Mouse (Mus musculus): ENCODE measurements at regions not wholly inside any gene's neighbourhood (a gene's known extent, or its start where the extent isn't known, plus 50 kb on each side); places are given as distances from the start of the nearest gene placed in this dataset.

DNA sequence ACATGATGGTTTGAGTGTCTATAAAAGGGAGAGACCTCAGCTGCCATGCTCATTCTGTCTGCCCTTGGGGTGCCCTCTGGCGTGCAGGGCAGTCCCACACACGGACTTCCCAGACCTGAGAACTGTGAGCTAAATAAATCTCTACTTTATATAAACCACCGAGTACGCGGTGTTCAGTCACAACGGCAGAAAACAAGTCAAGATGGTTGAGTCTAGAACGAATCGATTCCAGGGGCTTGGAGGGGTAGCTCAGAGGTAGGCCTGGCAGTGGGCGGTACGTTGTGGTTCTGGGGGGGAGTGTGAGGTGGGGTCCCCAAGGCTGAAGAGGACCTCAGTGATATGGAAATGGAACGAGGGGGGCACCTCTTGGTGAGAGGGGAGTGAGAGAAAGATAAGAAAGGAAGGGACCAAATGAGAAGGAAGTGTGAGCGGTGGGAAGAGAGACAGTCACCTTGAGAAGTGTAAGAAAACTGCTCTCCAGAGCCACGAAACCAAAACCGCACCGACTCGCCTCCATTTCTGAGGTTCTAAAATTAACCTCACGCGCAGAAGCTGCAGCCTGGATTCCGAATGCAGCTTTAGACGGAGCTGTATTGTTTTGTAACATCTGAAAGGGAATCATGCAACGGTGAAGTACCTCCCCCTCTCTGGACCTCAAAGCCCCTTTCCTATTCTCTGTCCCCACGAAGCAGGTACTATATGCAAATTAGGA lies 117.0 kb downstream of the Mis18a start:
- Histone ChIP-seq H3K4me3 (no peak overlapping the region), H3K4me1 (no peaks in the 10 kb centered on the region), H3K27me3 (no peaks in the 10 kb centered on the region), H3K36me3 (no peaks in the 10 kb centered on the region), H3K27ac (no peak overlapping the region), H3K4me2 (replicated peaks) (no peak overlapping the region), H3K9ac (no peak overlapping the region), H3K9me3 (no peaks in the 10 kb centered on the region)
- 92% methylated on average over 22 of the region's 22 CpGs for WGBS
- no peak for ATAC-seq (ENCODE audit: insufficient number of reproducible peaks, insufficient read depth, low FRiP score, low TSS enrichment)

DNA sequence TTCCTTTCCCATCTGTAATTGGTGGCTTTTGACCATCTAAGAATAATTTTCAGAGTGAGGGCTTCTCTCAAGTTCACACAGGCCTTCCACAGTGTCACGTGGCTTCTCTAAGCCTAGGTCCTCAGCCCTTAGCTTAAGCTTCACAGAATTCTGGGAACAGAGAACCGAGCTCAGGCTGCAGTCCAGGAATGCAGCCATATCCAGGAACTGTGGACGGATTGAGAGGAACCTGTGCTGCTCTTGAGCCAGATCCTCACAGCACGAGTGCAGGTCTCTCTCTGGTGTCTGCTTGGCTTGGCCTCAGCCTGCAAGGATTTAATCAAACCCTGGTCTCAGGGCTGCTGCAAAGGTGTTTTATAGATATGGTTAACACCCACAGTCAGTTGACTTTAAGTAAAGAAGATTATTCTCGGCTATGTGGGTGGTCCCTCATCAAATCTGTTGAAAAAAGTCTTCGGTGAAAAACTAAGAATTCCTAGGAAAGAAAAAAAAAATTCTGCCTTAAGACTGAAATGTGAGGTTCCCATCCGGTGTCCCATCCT lies 127.8 kb downstream of the Mis18a start:
- H3K27ac ChIP-seq: no peak overlapping the region
- H3K4me2 ChIP-seq (replicated peaks): no peak overlapping the region
- H3K9ac ChIP-seq: no peak overlapping the region
- peaks cover 11% of the 10 kb centered on the region for H3K9me3 ChIP-seq
- H3K27me3 ChIP-seq: no peaks in the 10 kb centered on the region
- ATAC-seq (ENCODE audit: insufficient number of reproducible peaks, insufficient read depth, low FRiP score, low TSS enrichment): no peak
- H3K4me1 ChIP-seq: no peaks in the 10 kb centered on the region
- no peak overlapping the region for H3K4me3 ChIP-seq
- 81% methylated on average over 7 of the region's 7 CpGs for WGBS
- H3K36me3 ChIP-seq: no peaks in the 10 kb centered on the region

DNA sequence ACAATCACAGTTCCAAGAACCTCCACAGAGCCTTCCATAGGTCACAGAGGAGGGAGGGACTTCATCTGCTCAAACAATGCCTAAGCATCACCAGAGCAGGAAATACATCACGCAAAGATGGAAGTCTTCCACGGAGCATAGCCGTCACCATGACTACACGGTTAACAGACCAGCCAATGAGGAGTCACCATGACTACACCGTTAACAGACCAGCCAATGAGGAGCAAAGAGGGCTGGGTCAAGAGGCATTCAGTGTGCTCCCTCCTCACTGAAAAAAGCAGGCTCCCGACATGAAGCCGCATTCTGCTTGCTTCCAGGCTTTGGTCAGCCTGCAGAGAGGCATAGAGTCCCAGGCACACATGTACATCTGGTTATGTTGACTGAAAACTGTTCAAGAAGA lies 128.5 kb downstream of the Mis18a start:
- H3K9me3 ChIP-seq: peaks cover 11% of the 10 kb centered on the region
- H3K27me3 ChIP-seq: no peaks in the 10 kb centered on the region
- 86% methylated on average over 7 of the region's 7 CpGs for WGBS
- no peak overlapping the region for H3K9ac ChIP-seq
- no peak for ATAC-seq (ENCODE audit: insufficient number of reproducible peaks, insufficient read depth, low FRiP score, low TSS enrichment)
- H3K36me3 ChIP-seq: no peaks in the 10 kb centered on the region
- H3K27ac ChIP-seq: no peak overlapping the region
- H3K4me2 ChIP-seq (replicated peaks): no peak overlapping the region
- H3K4me1 ChIP-seq: no peaks in the 10 kb centered on the region
- no peak overlapping the region for H3K4me3 ChIP-seq

DNA sequence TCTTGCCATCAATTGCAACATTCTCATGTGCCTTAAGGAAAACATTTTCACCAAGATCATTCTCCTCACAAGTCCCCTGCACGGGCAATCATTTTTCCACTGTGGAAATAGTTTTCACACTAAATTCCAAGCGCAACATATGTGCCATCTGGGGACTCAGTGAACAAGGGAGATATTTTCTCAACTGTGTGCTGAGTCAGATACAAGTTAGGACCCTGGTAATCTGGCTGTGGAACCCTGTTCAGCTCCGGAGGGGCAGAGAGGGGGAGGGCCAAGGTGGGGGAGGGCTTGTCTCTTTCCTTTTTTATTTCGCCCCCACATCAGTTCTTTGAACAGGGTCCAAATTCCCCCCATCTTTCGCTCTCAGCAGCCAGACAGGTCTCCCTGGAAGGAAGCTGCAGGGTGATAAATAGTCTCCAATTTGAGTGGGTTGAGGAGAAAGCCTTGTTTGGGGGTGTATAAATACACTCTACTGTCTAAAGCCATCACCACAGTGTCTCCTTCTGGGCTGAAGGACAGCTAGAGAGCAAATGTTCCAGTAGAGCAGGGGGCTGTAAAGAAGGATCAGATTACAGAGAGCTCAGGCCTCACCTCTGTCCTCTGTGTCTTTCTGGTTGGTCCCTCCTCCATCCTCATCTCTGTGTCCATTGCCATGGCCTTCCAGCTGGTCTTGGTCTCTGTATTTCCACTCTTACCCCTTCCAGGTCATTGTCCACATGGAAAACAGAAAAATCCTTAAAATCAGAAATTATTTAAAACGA lies 134.3 kb downstream of the Mis18a start:
- no peak overlapping the region for H3K4me2 ChIP-seq (replicated peaks)
- no peak overlapping the region for H3K9ac ChIP-seq
- no peak overlapping the region for H3K27ac ChIP-seq
- no peaks in the 10 kb centered on the region for H3K27me3 ChIP-seq
- 77% methylated on average over 6 of the region's 6 CpGs for WGBS
- no peaks in the 10 kb centered on the region for H3K4me1 ChIP-seq
- ATAC-seq (ENCODE audit: insufficient number of reproducible peaks, insufficient read depth, low FRiP score, low TSS enrichment): no peak
- no peak overlapping the region for H3K4me3 ChIP-seq
- peaks cover 8% of the 10 kb centered on the region; the same call in 1 of the 2 replicates for H3K9me3 ChIP-seq
- H3K36me3 ChIP-seq: no peaks in the 10 kb centered on the region

DNA sequence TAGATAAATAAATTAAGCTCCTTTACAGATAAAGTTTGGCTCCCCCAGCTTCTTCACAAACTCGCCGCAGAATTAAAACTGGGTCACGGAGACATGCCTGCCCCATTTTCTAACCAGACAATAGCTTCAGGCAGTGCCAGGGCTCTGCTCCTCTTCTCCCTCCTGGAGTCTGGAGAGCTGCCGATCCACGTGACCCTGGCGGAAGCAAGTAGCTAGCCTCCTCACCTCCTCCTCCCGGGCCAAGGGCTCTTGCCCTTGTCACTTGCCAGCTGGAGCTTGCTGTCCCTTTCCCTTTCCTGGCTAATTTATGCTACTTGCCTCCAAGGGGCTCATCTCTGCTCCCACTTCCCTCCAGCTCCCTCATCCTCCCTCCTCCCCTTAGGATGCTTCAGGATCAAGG lies 142.0 kb downstream of the Mis18a start:
- ATAC-seq (ENCODE audit: insufficient number of reproducible peaks, insufficient read depth, low FRiP score, low TSS enrichment): no peak
- Histone ChIP-seq H3K27ac (no peak overlapping the region), H3K4me2 (replicated peaks) (no peak overlapping the region), H3K9ac (no peak overlapping the region), H3K4me1 (no peaks in the 10 kb centered on the region), H3K9me3 (peaks cover 7% of the 10 kb centered on the region; the same call in 1 of the 2 replicates), H3K4me3 (no peak overlapping the region), H3K36me3 (no peaks in the 10 kb centered on the region), H3K27me3 (no peaks in the 10 kb centered on the region)
- WGBS: 84% methylated on average over 7 of the region's 7 CpGs

DNA sequence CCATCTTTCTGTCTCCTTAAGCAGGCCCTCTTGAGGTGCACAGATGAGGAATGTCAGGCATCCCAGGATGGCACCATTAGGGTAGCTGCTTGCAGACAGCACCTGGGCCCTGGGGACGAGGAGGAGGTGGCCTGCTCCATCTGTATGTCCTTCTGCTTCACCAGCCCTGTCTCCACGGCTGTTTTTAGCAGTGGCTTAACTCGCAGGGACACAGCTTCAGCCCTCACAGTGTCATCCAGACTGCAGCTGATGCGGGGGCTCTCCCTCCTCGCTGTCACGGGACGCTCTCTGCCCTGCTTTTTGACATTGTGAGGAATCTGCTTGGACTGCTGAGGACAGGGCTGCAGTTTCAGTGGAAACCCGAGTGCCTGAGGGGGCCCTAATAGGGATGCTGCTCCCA lies 146.8 kb downstream of the Mis18a start:
- Histone ChIP-seq H3K4me3 (no peak overlapping the region), H3K9ac (no peak overlapping the region), H3K27ac (no peak overlapping the region), H3K4me2 (replicated peaks) (no peak overlapping the region), H3K4me1 (no peaks in the 10 kb centered on the region), H3K9me3 (no peaks in the 10 kb centered on the region), H3K27me3 (no peaks in the 10 kb centered on the region), H3K36me3 (no peaks in the 10 kb centered on the region)
- no peak for ATAC-seq (ENCODE audit: insufficient number of reproducible peaks, insufficient read depth, low FRiP score, low TSS enrichment)
- WGBS: 61% methylated on average over 8 of the region's 8 CpGs

DNA sequence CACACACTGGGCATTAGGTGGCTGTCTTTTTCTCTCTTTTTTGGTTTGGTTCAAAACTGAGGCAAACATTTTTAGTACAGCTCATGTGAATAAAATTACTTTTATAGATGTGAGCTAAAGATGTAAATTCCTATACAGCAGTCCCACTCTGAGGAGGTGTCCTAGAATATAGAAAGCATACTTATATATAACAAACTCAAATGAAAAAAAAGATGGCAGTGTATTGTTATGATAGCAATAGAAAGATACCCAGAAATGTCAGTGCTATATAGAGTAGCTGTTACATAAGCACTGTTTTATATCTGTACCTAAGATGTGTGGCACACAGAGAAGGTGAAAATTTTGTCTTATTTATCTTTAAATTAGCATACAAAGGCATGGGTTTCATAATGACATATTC lies 156.1 kb downstream of the Mis18a start:
- no peak overlapping the region for H3K4me3 ChIP-seq
- no peak for ATAC-seq (ENCODE audit: insufficient number of reproducible peaks, insufficient read depth, low FRiP score, low TSS enrichment)
- no peak overlapping the region for H3K4me2 ChIP-seq (replicated peaks)
- H3K27ac ChIP-seq: no peak overlapping the region
- H3K9ac ChIP-seq: no peak overlapping the region
- H3K9me3 ChIP-seq: no peaks in the 10 kb centered on the region
- H3K27me3 ChIP-seq: no peaks in the 10 kb centered on the region
- no peaks in the 10 kb centered on the region for H3K36me3 ChIP-seq
- H3K4me1 ChIP-seq: no peaks in the 10 kb centered on the region

DNA sequence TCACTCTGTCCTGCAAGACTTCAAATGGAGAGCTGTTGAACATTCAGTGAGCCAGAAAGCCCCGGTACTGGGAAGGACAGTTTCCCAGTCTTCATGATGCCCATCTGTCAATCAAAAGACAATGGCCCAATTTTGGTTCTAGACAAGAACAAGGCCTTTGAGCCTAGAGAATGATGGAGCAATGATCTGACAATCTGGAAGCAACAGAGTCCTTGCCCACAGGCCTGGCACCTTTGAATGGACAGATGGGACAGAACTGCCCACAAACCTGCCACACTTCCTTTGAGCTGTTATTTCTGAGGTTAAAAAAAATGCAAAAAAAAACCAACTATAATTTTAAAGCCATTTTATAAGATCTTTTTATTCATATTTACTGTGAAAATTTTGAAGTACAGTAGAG lies 157.4 kb downstream of the Mis18a start:
- Histone ChIP-seq H3K9me3 (no peaks in the 10 kb centered on the region), H3K4me3 (no peak overlapping the region), H3K4me1 (no peaks in the 10 kb centered on the region), H3K27me3 (no peaks in the 10 kb centered on the region), H3K27ac (no peak overlapping the region), H3K9ac (no peak overlapping the region), H3K36me3 (no peaks in the 10 kb centered on the region), H3K4me2 (replicated peaks) (no peak overlapping the region)
- WGBS: 72% methylated on average over 1 of the region's 1 CpGs
- ATAC-seq (ENCODE audit: insufficient number of reproducible peaks, insufficient read depth, low FRiP score, low TSS enrichment): no peak

DNA sequence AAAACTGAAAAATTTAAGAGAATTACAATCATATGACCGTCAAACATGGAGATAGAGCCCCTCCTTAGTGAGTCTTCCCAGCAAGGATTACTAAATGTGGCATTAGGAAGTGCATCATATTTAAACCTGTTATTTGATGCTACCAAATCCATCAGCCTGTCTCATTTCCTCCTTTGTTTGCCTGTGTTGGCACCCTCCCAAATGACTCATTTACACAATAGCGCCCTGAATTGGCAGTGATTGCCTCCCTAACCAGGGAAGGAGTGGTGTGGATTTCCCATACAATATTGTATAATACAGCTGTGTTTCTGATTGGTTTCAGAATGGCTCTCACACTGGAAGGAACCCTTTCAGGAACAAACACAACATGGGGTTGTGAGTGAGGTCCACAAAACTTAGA lies 162.0 kb downstream of the Mis18a start:
- no peaks in the 10 kb centered on the region for H3K4me1 ChIP-seq
- no peaks in the 10 kb centered on the region for H3K9me3 ChIP-seq
- no peak overlapping the region for H3K9ac ChIP-seq
- no peaks in the 10 kb centered on the region for H3K27me3 ChIP-seq
- H3K27ac ChIP-seq: no peak overlapping the region
- WGBS: 81% methylated on average over 2 of the region's 2 CpGs
- no peaks in the 10 kb centered on the region for H3K36me3 ChIP-seq
- no peak overlapping the region for H3K4me2 ChIP-seq (replicated peaks)
- ATAC-seq (ENCODE audit: insufficient number of reproducible peaks, insufficient read depth, low FRiP score, low TSS enrichment): no peak
- H3K4me3 ChIP-seq: no peak overlapping the region

DNA sequence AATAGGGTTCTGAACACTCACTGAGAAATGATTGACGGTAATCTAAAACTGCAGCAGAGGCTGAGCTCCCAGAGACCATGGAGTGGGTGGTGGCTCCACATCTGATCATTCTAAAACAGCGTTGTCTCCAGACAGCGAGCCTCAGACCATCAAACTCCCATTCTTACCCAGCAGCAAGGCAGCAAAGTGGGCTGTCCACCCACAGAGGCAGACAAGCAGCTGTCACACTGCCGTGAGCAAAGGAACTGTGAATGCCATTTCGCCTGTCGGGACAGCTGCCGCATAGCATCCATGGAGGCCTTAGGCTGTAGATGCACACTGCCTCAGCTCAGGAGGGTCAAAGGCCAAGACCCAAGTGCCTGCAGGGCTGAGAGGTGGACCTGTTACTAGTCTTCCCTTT lies 167.3 kb downstream of the Hunk start:
- Histone ChIP-seq H3K9me3 (peaks cover 5% of the 10 kb centered on the region; the same call in 1 of the 2 replicates), H3K4me2 (replicated peaks) (no peak overlapping the region), H3K4me1 (0 out of 2 replicates have a peak, but pooled peaks cover 1% of the 10 kb centered on the region), H3K9ac (no peak overlapping the region), H3K4me3 (no peak overlapping the region), H3K36me3 (no peaks in the 10 kb centered on the region), H3K27me3 (no peaks in the 10 kb centered on the region), H3K27ac (no peak overlapping the region)
- no peak for ATAC-seq (ENCODE audit: insufficient number of reproducible peaks, insufficient read depth, low FRiP score, low TSS enrichment)
- 79% methylated on average over 7 of the region's 7 CpGs for WGBS

DNA sequence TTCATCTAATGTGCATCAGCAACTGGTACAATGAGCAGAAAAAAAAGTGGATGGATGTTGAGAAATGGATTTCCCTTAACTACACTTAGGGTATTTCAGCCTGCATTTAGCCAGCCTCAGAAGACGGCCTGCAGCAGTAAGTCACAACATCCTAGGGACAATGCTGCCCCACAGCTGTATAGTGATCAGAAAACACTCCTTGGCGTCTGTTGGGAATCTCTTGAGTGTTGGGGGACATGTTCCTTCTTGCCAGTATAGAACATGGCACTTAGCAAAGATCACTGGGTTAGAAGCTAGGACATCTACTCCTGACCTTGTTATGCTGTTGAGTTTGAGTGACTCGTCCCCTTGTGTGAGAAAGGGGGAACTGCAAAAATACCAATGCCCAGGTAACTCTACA lies 165.2 kb downstream of the Hunk start:
- Histone ChIP-seq H3K4me3 (no peak overlapping the region), H3K27ac (no peak overlapping the region), H3K4me1 (peaks cover 7% of the 10 kb centered on the region; the same call in 1 of the 2 replicates), H3K36me3 (no peaks in the 10 kb centered on the region), H3K4me2 (replicated peaks) (no peak overlapping the region), H3K9me3 (peaks cover 5% of the 10 kb centered on the region; the same call in 1 of the 2 replicates), H3K27me3 (no peaks in the 10 kb centered on the region), H3K9ac (no peak overlapping the region)
- 76% methylated on average over 3 of the region's 3 CpGs for WGBS
- no peak for ATAC-seq (ENCODE audit: insufficient number of reproducible peaks, insufficient read depth, low FRiP score, low TSS enrichment)

Data from embryonic facial prominence, embryonic 12.5 days (tissue).